Mouse (Mus musculus): ENCODE measurements around the gene Erg28. TPM values are rescaled to one million over a fixed set of nuclear protein-coding genes. Genes with fewer than 3 reads are reported as not detected.
A peak's percentile ranks its signal among the peaks of the same experiment; 100 is the strongest.

Gene Erg28
- polyA plus RNA-seq, 1 experiment = 44.4 TPM

DNA sequence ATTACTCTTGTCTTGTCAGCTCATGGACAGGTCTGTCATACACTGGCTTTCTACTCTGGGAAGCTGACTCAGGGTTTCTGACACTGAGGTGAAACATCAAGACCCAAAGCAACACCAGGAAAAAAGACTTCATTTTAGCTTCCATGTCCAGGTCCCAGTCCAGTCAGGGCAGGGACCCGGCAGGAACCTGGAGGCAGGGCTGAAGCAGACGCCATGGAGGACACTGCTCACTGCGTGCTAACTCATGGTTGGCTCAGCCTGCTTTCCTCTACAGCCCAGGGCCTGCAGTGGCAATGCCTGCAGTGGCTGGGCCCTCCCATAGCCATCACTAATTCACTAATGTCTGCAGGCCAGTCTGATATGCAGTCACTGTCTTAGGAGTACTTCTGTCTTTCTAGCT is 4.5 kb upstream of the Erg28 start:
- Histone ChIP-seq H3K36me3 (ENCODE audit: control insufficient read depth, insufficient read depth, low read length) (peaks cover 4% of the 10 kb centered on the region; the same call in 1 of the 2 replicates), H3K4me1 (replicated peaks; ENCODE audit: control insufficient read depth, insufficient read depth, low read length) (0 out of 2 replicates have a peak, but pooled peaks cover 2% of the 10 kb centered on the region), H3K27ac (ENCODE audit: control insufficient read depth, insufficient read depth, low read length) (no peak overlapping the region), H3K27me3 (ENCODE audit: control insufficient read depth, insufficient read depth, low read length) (no peaks in the 10 kb centered on the region), H3K4me3 (ENCODE audit: control insufficient read depth, insufficient read depth, low read length) (no peak overlapping the region)
- no peak for DNase-seq
- no peak for TF ChIP-seq POLR2A (IDR thresholded peaks at IDR 0.05; ENCODE audit: control insufficient read depth, extremely low read depth, insufficient read depth, low read length, poor library complexity)
- TF ChIP-seq CTCF (IDR thresholded peaks at IDR 0.05; ENCODE audit: borderline replicate concordance, control insufficient read depth, extremely low read depth, insufficient read depth, low read length, poor library complexity) = no peak
- WGBS = 100% methylated on average over 3 of the region's 3 CpGs

- H3K4me1 ChIP-seq (replicated peaks; ENCODE audit: control insufficient read depth, insufficient read depth, low read length) = 0 out of 2 replicates have a peak, but pooled peaks cover 2% of the 10 kb centered on the region
- no peak for DNase-seq
- H3K27ac ChIP-seq (ENCODE audit: control insufficient read depth, insufficient read depth, low read length) = no peak overlapping the region
Observed at GRCm38 (mm10) chr12:85825822-85826221, 1.5 kb upstream of the Erg28 start.

DNA sequence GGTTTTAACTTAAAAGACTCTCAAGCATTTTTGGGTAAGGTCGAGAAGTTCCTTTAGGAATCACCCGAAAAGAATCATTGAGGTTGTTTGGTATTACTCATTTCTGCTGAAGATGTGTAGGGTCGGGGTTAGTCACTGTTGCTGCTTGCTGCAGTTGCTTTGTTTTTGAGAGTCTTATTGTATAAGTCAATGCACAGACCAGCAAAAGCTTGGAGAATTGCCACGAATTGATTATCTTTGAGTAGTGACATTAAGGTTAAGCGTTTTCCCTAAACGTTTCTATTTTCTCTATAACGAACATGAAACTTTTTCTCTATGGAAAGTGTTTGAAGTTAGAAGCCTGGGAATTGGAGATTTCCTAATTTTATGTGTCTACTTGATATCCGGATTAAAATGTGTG is 1.0 kb upstream of the Erg28 start:
- H3K4me3 ChIP-seq (ENCODE audit: control insufficient read depth, insufficient read depth, low read length) = peak overlapping the region; percentile 80
- 0 out of 2 replicates have a peak, but pooled peaks cover 2% of the 10 kb centered on the region for H3K4me1 ChIP-seq (replicated peaks; ENCODE audit: control insufficient read depth, insufficient read depth, low read length)
- no peak for DNase-seq
- H3K27ac ChIP-seq (ENCODE audit: control insufficient read depth, insufficient read depth, low read length) = peak overlapping the region; percentile 90
- 12% methylated on average over 8 of the region's 8 CpGs for WGBS
- H3K27me3 ChIP-seq (ENCODE audit: control insufficient read depth, insufficient read depth, low read length) = no peaks in the 10 kb centered on the region
- no peak for TF ChIP-seq POLR2A (IDR thresholded peaks at IDR 0.05; ENCODE audit: control insufficient read depth, extremely low read depth, insufficient read depth, low read length, poor library complexity)
- no peak for TF ChIP-seq CTCF (IDR thresholded peaks at IDR 0.05; ENCODE audit: borderline replicate concordance, control insufficient read depth, extremely low read depth, insufficient read depth, low read length, poor library complexity)
- no peaks in the 10 kb centered on the region for H3K36me3 ChIP-seq (ENCODE audit: control insufficient read depth, insufficient read depth, low read length)

More at GRCm38 (mm10) chr12:85825822-85826221, 1.5 kb upstream of the Erg28 start:
- Histone ChIP-seq H3K4me3 (ENCODE audit: control insufficient read depth, insufficient read depth, low read length) (no peak overlapping the region), H3K36me3 (ENCODE audit: control insufficient read depth, insufficient read depth, low read length) (no peaks in the 10 kb centered on the region), H3K27me3 (ENCODE audit: control insufficient read depth, insufficient read depth, low read length) (no peaks in the 10 kb centered on the region)
- WGBS = 69% methylated on average over 2 of the region's 2 CpGs
- no peak for TF ChIP-seq POLR2A (IDR thresholded peaks at IDR 0.05; ENCODE audit: control insufficient read depth, extremely low read depth, insufficient read depth, low read length, poor library complexity)

DNA sequence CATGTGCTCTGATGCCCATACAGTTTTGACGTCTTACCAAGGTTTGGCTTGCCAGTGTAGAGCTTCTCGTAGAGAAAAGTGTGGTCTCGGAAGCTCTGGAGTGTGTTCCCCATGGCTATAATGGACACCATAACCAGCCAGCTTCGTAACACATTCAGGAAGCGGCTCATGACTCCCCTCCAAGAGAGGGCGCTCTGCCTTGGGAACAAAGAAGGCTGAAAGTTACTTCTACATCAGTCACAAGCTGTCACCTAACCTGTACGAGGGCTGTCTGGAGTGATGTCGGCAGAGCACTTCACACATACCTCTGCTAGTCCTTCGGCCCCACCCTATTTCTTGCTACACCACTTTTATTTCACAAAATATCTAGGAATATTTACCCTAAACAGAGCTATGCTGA is 2.3 kb downstream of the Erg28 start:
- WGBS = 93% methylated on average over 9 of the region's 9 CpGs
- Histone ChIP-seq H3K27me3 (ENCODE audit: control insufficient read depth, insufficient read depth, low read length) (no peaks in the 10 kb centered on the region), H3K4me3 (ENCODE audit: control insufficient read depth, insufficient read depth, low read length) (no peak overlapping the region), H3K27ac (ENCODE audit: control insufficient read depth, insufficient read depth, low read length) (no peak overlapping the region), H3K36me3 (ENCODE audit: control insufficient read depth, insufficient read depth, low read length) (no peaks in the 10 kb centered on the region), H3K4me1 (replicated peaks; ENCODE audit: control insufficient read depth, insufficient read depth, low read length) (0 out of 2 replicates have a peak, but pooled peaks cover 2% of the 10 kb centered on the region)
- TF ChIP-seq CTCF (IDR thresholded peaks at IDR 0.05; ENCODE audit: borderline replicate concordance, control insufficient read depth, extremely low read depth, insufficient read depth, low read length, poor library complexity) = no peak
- no peak for TF ChIP-seq POLR2A (IDR thresholded peaks at IDR 0.05; ENCODE audit: control insufficient read depth, extremely low read depth, insufficient read depth, low read length, poor library complexity)
- no peak for DNase-seq

GRCm38 (mm10) chr12:85813599-85813998 is 10.8 kb downstream of the Erg28 start:
- Histone ChIP-seq H3K4me3 (ENCODE audit: control insufficient read depth, insufficient read depth, low read length) (no peak overlapping the region), H3K4me1 (replicated peaks; ENCODE audit: control insufficient read depth, insufficient read depth, low read length) (no peaks in the 10 kb centered on the region), H3K36me3 (ENCODE audit: control insufficient read depth, insufficient read depth, low read length) (0 out of 2 replicates have a peak, but pooled peaks cover 7% of the 10 kb centered on the region), H3K27ac (ENCODE audit: control insufficient read depth, insufficient read depth, low read length) (no peak overlapping the region), H3K27me3 (ENCODE audit: control insufficient read depth, insufficient read depth, low read length) (no peaks in the 10 kb centered on the region)
- no peak for TF ChIP-seq POLR2A (IDR thresholded peaks at IDR 0.05; ENCODE audit: control insufficient read depth, extremely low read depth, insufficient read depth, low read length, poor library complexity)
- 98% methylated on average over 2 of the region's 2 CpGs for WGBS
- DNase-seq = no peak

DNA sequence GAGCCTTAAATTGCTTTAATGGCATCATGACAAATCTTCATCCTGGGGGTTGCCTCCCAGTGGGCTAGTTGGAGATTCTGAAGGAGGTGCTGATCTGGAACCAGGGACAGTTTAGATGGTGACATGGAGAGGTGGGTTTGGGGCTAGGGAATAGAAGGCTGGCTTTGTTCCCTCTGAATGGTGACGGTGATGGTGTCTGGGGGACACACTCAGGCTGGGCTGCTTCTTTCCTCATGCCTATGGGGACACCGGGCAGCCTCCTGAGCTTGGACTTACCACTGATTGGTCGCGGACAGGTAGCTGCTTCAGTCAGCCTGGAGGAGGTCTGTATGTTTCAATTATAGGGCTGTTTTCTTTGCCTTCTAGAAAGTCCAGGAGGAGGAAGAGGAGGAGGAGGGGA is 12.7 kb downstream of the Erg28 start:
- Histone ChIP-seq H3K27me3 (ENCODE audit: control insufficient read depth, insufficient read depth, low read length) (no peaks in the 10 kb centered on the region), H3K36me3 (ENCODE audit: control insufficient read depth, insufficient read depth, low read length) (0 out of 2 replicates have a peak, but pooled peaks cover 7% of the 10 kb centered on the region), H3K4me3 (ENCODE audit: control insufficient read depth, insufficient read depth, low read length) (no peak overlapping the region), H3K4me1 (replicated peaks; ENCODE audit: control insufficient read depth, insufficient read depth, low read length) (no peaks in the 10 kb centered on the region), H3K27ac (ENCODE audit: control insufficient read depth, insufficient read depth, low read length) (no peak overlapping the region)
- no peak for TF ChIP-seq CTCF (IDR thresholded peaks at IDR 0.05; ENCODE audit: borderline replicate concordance, control insufficient read depth, extremely low read depth, insufficient read depth, low read length, poor library complexity)
- TF ChIP-seq POLR2A (IDR thresholded peaks at IDR 0.05; ENCODE audit: control insufficient read depth, extremely low read depth, insufficient read depth, low read length, poor library complexity) = no peak
- WGBS = 100% methylated on average over 4 of the region's 4 CpGs
- no peak for DNase-seq

- TF ChIP-seq CTCF (IDR thresholded peaks at IDR 0.05; ENCODE audit: borderline replicate concordance, control insufficient read depth, extremely low read depth, insufficient read depth, low read length, poor library complexity) = no peak
- no peak for TF ChIP-seq POLR2A (IDR thresholded peaks at IDR 0.05; ENCODE audit: control insufficient read depth, extremely low read depth, insufficient read depth, low read length, poor library complexity)
- no peak for DNase-seq
- H3K36me3 ChIP-seq (ENCODE audit: control insufficient read depth, insufficient read depth, low read length) = 0 out of 2 replicates have a peak, but pooled peaks cover 7% of the 10 kb centered on the region
- H3K4me3 ChIP-seq (ENCODE audit: control insufficient read depth, insufficient read depth, low read length) = no peak overlapping the region
- no peaks in the 10 kb centered on the region for H3K4me1 ChIP-seq (replicated peaks; ENCODE audit: control insufficient read depth, insufficient read depth, low read length)
- H3K27ac ChIP-seq (ENCODE audit: control insufficient read depth, insufficient read depth, low read length) = no peak overlapping the region
- H3K27me3 ChIP-seq (ENCODE audit: control insufficient read depth, insufficient read depth, low read length) = no peaks in the 10 kb centered on the region
Observed at GRCm38 (mm10) chr12:85810959-85811358, 13.4 kb downstream of the Erg28 start.

All from thymus, adult 2 months (tissue).